Mouse (Mus musculus) lung, postnatal 0 days (tissue): Measurements from ENCODE around the gene Nrm. TPM values are rescaled to one million over a fixed set of nuclear protein-coding genes. Genes with fewer than 3 reads are reported as not detected.

Source experiments
- ATAC-seq: fragments of 200-750 bp; cut with Nextera tagmentation; 2 replicates; pipeline ENCODE4 v1.8.0; 2017; ENCODE audit warnings: moderate library complexity
- DNase-seq: peaks from one replicate; pipeline ENCODE4 v3.0.0-alpha.2; 2016; ENCODE audit warnings: low spot score
- H3K27ac ChIP-seq: fragments of 300-500 bp; sonication (generic); 2 replicates; pipeline ENCODE4 v1.5.1; 2014; ENCODE audit warnings: antibody characterized with exemption, mild to moderate bottlenecking, low read length, mixed read lengths
- H3K27me3 ChIP-seq: fragments of 300-500 bp; sonication (generic); replicated peaks from 2 replicates; pipeline ENCODE4 v1.6.1; 2014; ENCODE audit warnings: low read length, mixed read lengths; ENCODE audit not compliant: insufficient read depth
- H3K36me3 ChIP-seq: fragments of 300-500 bp; sonication (generic); 2 replicates; pipeline ENCODE4 v1.6.1; 2014; ENCODE audit warnings: low read length, mixed read lengths; ENCODE audit not compliant: insufficient read depth
- H3K4me1 ChIP-seq: fragments of 300-500 bp; sonication (generic); 2 replicates; pipeline ENCODE4 v1.6.1; 2014; ENCODE audit warnings: antibody characterized with exemption, low read depth, low read length, mixed read lengths; ENCODE audit not compliant: insufficient read depth
- H3K4me2 ChIP-seq: fragments of 300-500 bp; sonication (generic); replicated peaks from 2 replicates; pipeline ENCODE4 v1.6.1; 2014; ENCODE audit warnings: low read depth, mild to moderate bottlenecking, low read length, moderate library complexity, mixed read lengths
- H3K4me3 ChIP-seq: fragments of 300-500 bp; sonication (generic); 2 replicates; pipeline ENCODE4 v1.5.1; 2014; ENCODE audit warnings: low read depth, low read length
- H3K9ac ChIP-seq: fragments of 300-500 bp; sonication (generic); replicated peaks from 2 replicates; pipeline ENCODE4 v1.6.1; 2014; ENCODE audit warnings: low read depth, mild to moderate bottlenecking
- H3K9me3 ChIP-seq: fragments of 300-500 bp; sonication (generic); 2 replicates; pipeline ENCODE4 v1.6.1; 2016; ENCODE audit warnings: low read length, mixed read lengths
- CTCF ChIP-seq: IDR thresholded peaks from 2 replicates; pipeline ENCODE4 v1.5.1; 2016; ENCODE audit warnings: antibody characterized with exemption, mild to moderate bottlenecking
- EP300 ChIP-seq: IDR thresholded peaks from 2 replicates; pipeline ENCODE4 v1.6.1; 2016; ENCODE audit warnings: antibody characterized with exemption, mild to moderate bottlenecking, control low read depth
- WGBS: fragments of 180-500 bp; shearing (Covaris S2); extraction: QIAGEN DNeasy Blood & Tissue Kit; methylation state at CpG from one replicate; pipeline ENCODE4 v1.1.7; 2014; 5-methylcytosine and 5-hydroxymethylcytosine counted together
- microRNA-seq: library from miRNA; unstranded; fragments of <30 nt; microRNA quantifications from one replicate; pipeline ENCODE4, GENCODE M21; 2016
- polyA plus RNA-seq: library from polyadenylated mRNA; unstranded; fragments of >200 nt; fragmentation: Nextera tagmentation; extraction: Ambion mirVana; gene quantifications from 2 replicates; pipeline ENCODE4 v1.2.1, GENCODE M21; 2015

Nrm gene
- polyA plus RNA-seq, 1 experiment from 2014 or later: 21.4 TPM

- Histone ChIP-seq H3K27me3 (no peaks in the 10 kb centered on the region), H3K27ac (peak overlapping the region; percentile 75; the same call in 1 of the 2 replicates), H3K36me3 (no peaks in the 10 kb centered on the region), H3K9me3 (no peaks in the 10 kb centered on the region), H3K9ac (peak overlapping the region; percentile 43), H3K4me3 (peak overlapping the region; percentile 62), H3K4me1 (no peaks in the 10 kb centered on the region), H3K4me2 (peak overlapping the region; percentile 87)
- ATAC-seq (peak; percentile 38), DNase-seq (no peak)
- TF ChIP-seq EP300: no peak
- 11% methylated on average over 20 of the region's 20 CpGs for WGBS
These were observed 48.2 kb downstream of the Nrm start for GRCm38 (mm10) chr17:35909186-35909918.

GRCm38 (mm10) chr17:35909919-35910369 is 48.8 kb downstream of the Nrm start, which contains the start of gene Atat1:
Gene Atat1, minus strand, starts transcription at chr17:35910075.
- TF ChIP-seq EP300 (0 out of 2 replicates have a peak, but pooled peaks have one; percentile 11), CTCF (no peak)
- no peaks in the 10 kb centered on the region for H3K4me1 ChIP-seq
- DNase-seq (peak; percentile 96), ATAC-seq (peak; percentile 97)
- no peaks in the 10 kb centered on the region for H3K27me3 ChIP-seq
- H3K9ac ChIP-seq: peak within 1 kb of the TSS; percentile 43
- H3K9me3 ChIP-seq: no peaks in the 10 kb centered on the region
- H3K4me2 ChIP-seq: peak within 1 kb of the TSS; percentile 87
- H3K27ac ChIP-seq: peak within 1 kb of the TSS; percentile 75
- H3K36me3 ChIP-seq: no peaks in the 10 kb centered on the region
- 3% methylated on average over 25 of the region's 25 CpGs for WGBS
- H3K4me3 ChIP-seq: peak within 1 kb of the TSS; percentile 62

GRCm38 (mm10) chr17:35914975-35915374 is 53.9 kb downstream of the Nrm start:
- no peak for ATAC-seq
- H3K4me3 ChIP-seq: no peak overlapping the region
- WGBS: 69% methylated on average over 6 of the region's 6 CpGs

More at GRCm38 (mm10) chr17:35914975-35915374, 53.9 kb downstream of the Nrm start:
- Histone ChIP-seq H3K9ac (no peak overlapping the region), H3K9me3 (no peaks in the 10 kb centered on the region), H3K27me3 (no peaks in the 10 kb centered on the region), H3K36me3 (no peaks in the 10 kb centered on the region), H3K4me1 (peaks cover 8% of the 10 kb centered on the region; the same call in 1 of the 2 replicates), H3K4me2 (no peak overlapping the region; the same call in 1 of the 2 replicates), H3K27ac (no peak overlapping the region)
- DNase-seq: no peak
- TF ChIP-seq EP300 (no peak), CTCF (peak; percentile 20; the same call in 1 of the 2 replicates)

Small RNAs within 50 kb of the gene (microRNA-seq; reads per million reads assigned to microRNA genes)
- 2.2 reads per million for gene Gm28033

Other genes with a start within 250 kb of the Nrm start
- gene Gm9573, start 234.7 kb upstream of the Nrm start, polyA plus RNA-seq: not detected in 2 replicates
- gene Mucl3, start 217.6 kb upstream of the Nrm start, polyA plus RNA-seq: 1.1 and 1.7 TPM in 2 replicates
- gene Vars2, start 193.7 kb upstream of the Nrm start, polyA plus RNA-seq: 11.4 and 15.2 TPM in 2 replicates
- 19.2 and 21.4 TPM in 2 replicates for gene Gtf2h4, start 187.6 kb upstream of the Nrm start, polyA plus RNA-seq
- 64.2 and 79.3 TPM in 2 replicates for gene Ddr1, start 156.7 kb upstream of the Nrm start, polyA plus RNA-seq
- gene Ier3, start 39.6 kb upstream of the Nrm start, polyA plus RNA-seq: 205 and 234 TPM in 2 replicates
- 106 and 117 TPM in 2 replicates for gene Flot1, start 38.1 kb upstream of the Nrm start, polyA plus RNA-seq
- gene Tubb5, start 23.0 kb upstream of the Nrm start, polyA plus RNA-seq: 292 and 298 TPM in 2 replicates
- 2.8 and 3.1 TPM in 2 replicates for gene Mdc1, start 19.8 kb upstream of the Nrm start, polyA plus RNA-seq
- gene Ppp1r18, start 4.3 kb downstream of the Nrm start, polyA plus RNA-seq: 23.4 and 25.4 TPM in 2 replicates
- 22.3 and 25.8 TPM in 2 replicates for gene Dhx16, start 18.5 kb downstream of the Nrm start, polyA plus RNA-seq
- 15.9 and 18.5 TPM in 2 replicates for gene 2310061I04Rik, start 36.1 kb downstream of the Nrm start, polyA plus RNA-seq
- 19.3 and 24.6 TPM in 2 replicates for gene Atat1, start 48.8 kb downstream of the Nrm start, polyA plus RNA-seq
- 40.7 and 44.8 TPM in 2 replicates for gene Mrps18b, start 55.1 kb downstream of the Nrm start, polyA plus RNA-seq
- gene Ppp1r10, start 55.1 kb downstream of the Nrm start, polyA plus RNA-seq: 21.4 and 23.5 TPM in 2 replicates
- gene Abcf1, start 108.4 kb downstream of the Nrm start, polyA plus RNA-seq: 61.2 and 67.8 TPM in 2 replicates
- 29.6 and 32.1 TPM in 2 replicates for gene Gnl1, start 118.5 kb downstream of the Nrm start, polyA plus RNA-seq
- 12.6 and 12.9 TPM in 2 replicates for gene Prr3, start 118.9 kb downstream of the Nrm start, polyA plus RNA-seq
- gene H2-T24, start 159.2 kb downstream of the Nrm start, polyA plus RNA-seq: 2.7 and 3.7 TPM in 2 replicates
- gene H2-T23, start 171.5 kb downstream of the Nrm start, polyA plus RNA-seq: 50.4 and 53.1 TPM in 2 replicates
- gene H2-T22, start 181.4 kb downstream of the Nrm start, polyA plus RNA-seq: 23.9 and 24.4 TPM in 2 replicates
- not detected in 2 replicates for gene Gm6034, start 181.6 kb downstream of the Nrm start, polyA plus RNA-seq
- not detected in 2 replicates for gene Gm11127, start 197.1 kb downstream of the Nrm start, polyA plus RNA-seq